Mouse (Mus musculus) erythroid progenitor cell, adult 5-6 weeks (primary cell): ENCODE data around the gene Cd63. TPM values are rescaled to one million over a fixed set of nuclear protein-coding genes. Genes with fewer than 3 reads are reported as not detected.
A peak's percentile ranks its signal among the peaks of the same experiment; 100 is the strongest.

Experiments used
- ATAC-seq: replicated peaks from 2 replicates; pipeline ENCODE4 v1.8.0; 2016; ENCODE audit warnings: moderate number of reproducible peaks, mild to moderate bottlenecking, moderate TSS enrichment, inconsistent platforms; ENCODE audit not compliant: poor library complexity, low FRiP score, severe bottlenecking
- total RNA-seq, 2 experiments: library from RNA; stranded (forward) in 1 of 2; stranded (reverse) in 1 of 2; fragments of 150-400 nt in 1 of 2; fragments of 186-747, 209-891 nt in 1 of 2; gene quantifications; 2 replicates each; pipeline versions ENCODE4 v1.2.3 to v1.2.4; 2015 to 2017; ENCODE audit warnings: low replicate concordance in 2 of 2

The Cd63 gene
- total RNA-seq, 2 experiments from 2014 or later: 28.4 to 57.4 TPM

DNA sequence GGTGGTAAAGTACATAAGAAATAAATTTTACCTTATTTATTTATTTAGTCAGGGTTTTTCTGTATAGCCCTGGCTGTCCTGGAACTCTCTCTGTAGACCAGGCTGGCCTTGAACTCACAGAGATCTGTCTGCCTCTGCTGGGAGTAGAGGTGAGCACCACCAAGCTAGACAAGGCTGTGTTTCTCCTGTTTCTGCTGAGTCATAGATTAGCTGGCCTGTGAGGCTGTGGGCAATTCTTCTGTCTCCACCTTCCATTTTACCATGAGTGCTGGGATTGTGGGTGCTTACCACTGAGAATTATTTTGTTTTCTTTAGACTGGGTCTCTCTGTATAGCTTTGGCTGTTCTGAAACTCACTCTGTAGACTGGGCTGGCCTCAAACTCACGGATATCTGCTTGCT, 620 bp downstream of the Cd63 start:
- ATAC-seq: no peak

DNA sequence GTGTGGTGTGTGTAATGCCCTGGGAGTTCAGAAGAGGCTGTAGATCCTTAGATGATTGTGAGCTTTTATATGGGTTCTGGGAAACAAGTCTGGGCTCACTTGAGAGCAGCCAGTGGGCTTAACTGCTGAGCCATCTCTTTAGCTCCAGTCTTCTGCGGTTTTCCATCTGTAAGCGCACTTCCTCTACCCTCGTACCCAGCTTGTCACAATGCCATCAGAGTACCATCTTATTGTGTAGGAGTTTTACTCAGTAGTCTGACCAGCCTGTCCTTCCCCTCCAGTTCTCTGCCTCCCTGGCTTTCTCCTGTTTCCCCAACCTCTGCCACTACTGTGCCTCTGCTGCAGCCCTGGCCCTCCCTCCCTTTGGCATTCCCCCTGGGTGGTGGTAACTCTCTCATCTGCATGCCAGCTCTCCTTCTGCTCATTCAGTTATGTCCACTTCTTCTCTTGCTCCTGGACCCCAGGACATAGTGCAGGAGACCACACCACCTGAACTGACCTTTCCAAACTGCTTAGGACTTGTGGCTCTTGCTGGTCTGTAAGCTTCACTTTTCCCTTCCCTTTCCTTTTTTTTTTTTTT, 1.7 kb downstream of the Cd63 start:
- ATAC-seq: no peak

- no peak for ATAC-seq
Measured at GRCm38 (mm10) chr10:128904812-128905211, 4.0 kb downstream of the Cd63 start.

- no peak for ATAC-seq
Measured at GRCm38 (mm10) chr10:128908778-128909448, 8.1 kb downstream of the Cd63 start.

GRCm38 (mm10) chr10:128909567-128910028, 8.8 kb downstream of the Cd63 start:
- no peak for ATAC-seq

GRCm38 (mm10) chr10:128910066-128910841, 9.5 kb downstream of the Cd63 start:
- no peak for ATAC-seq

DNA sequence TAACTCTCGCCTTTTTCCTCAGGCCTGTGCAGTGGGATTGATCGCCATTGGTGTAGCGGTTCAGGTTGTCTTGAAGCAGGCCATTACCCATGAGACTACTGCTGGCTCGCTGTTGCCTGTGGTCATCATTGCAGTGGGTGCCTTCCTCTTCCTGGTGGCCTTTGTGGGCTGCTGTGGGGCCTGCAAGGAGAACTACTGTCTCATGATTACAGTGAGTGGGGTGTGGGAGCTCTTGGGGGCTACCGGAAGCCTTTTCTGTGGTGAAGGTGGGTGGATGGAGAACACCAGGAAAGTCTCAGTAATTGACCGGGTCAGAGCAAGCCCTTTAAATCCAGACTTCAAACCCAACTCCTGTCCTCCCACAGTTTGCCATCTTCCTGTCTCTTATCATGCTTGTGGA, 10.6 kb downstream of the Cd63 start:
- no peak for ATAC-seq

- ATAC-seq: no peak
Measured at GRCm38 (mm10) chr10:128912268-128912667, 11.5 kb downstream of the Cd63 start.

DNA sequence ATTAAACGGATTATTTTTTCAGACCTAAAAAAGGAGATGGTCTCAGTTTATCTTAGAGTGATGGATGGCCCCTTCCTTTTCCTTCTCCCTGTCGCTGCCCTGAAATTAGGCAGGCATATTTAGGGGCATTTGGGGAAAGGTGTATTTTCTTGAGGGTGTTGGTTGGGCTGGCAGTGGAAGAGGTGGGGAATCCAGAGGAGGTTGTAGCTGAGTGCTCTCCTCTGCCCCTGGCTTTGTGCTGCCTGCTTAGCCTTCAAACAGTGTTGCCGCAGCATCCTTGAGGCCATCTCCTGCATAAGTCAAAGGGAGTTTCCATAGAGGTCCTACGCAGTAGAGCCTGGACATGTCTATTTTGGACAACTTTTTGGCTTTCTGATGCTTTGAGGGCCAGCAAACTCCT, 12.0 kb downstream of the Cd63 start:
- no peak for ATAC-seq

GRCm38 (mm10) chr10:128913219-128913618, 12.4 kb downstream of the Cd63 start:
- ATAC-seq: peak; percentile 66

DNA sequence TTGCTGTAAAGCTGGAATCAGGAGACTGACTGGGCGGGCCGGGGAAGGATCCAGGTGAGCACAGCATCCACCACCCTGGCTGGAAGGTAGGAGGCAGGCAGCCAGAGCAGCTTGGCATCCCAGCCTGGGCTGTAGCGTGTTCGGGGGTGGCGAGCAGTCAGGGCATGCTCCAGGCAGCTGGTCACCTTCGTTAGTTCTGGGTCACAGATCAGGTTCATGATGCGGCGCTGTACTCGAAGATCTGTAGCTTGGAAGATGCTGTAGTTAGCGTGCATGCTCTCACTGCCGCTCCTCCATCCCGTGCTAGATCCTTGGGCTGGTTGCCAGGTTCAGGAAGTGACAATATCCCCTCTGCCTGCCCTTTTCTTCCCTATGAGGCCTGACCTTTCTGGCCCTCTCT, 12.9 kb downstream of the Cd63 start:
- 0 out of 2 replicates have a peak, but pooled peaks have one; percentile 30 for ATAC-seq

- no peak for ATAC-seq
Measured at GRCm38 (mm10) chr10:128915550-128915949, 14.8 kb downstream of the Cd63 start.

DNA sequence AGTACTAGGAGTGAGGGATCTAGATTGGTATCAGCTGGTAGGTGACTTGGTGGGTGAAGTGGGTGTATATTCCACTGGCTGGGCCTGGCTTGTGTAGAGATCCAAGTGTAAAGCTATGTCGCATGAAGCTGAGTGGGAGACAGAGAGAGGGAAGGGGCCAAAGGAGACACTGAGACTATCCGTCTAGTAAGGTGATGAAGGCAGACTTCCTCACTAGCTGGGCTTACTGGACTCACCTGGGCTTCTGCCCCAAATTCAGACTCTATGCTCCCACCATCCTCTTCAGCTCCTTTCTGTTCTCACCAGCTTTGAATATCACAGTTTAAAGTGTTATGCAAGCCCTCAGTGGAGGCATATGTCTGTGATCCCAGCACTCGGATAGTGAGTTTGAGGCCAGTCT, 15.9 kb downstream of the Cd63 start:
- ATAC-seq: no peak

- no peak for ATAC-seq
Measured at GRCm38 (mm10) chr10:128917400-128917799, 16.6 kb downstream of the Cd63 start.

- ATAC-seq: no peak
Measured at GRCm38 (mm10) chr10:128918246-128918645, 17.5 kb downstream of the Cd63 start.

DNA sequence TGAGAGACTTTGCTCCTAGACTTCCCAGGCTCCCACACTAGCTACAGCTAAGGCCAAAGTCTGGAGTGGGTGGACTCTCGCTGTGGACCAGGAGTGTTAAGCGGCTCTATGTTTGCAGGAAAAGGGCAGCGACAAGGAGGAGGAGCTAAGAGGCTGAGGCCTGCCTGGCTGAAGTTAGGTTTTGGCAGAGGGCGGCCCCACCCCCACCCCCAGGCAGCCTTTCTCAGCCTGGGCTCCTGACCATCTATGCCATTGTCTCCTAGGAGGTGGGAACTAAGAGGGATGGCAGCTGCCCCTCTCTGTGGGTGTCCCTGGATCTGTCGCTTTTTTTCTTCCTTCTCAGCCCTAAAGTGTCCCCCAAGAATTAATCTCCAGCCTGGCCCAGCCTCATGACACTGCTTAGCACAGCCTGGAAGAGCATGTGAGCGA, 18.4 kb downstream of the Cd63 start:
- no peak for ATAC-seq

DNA sequence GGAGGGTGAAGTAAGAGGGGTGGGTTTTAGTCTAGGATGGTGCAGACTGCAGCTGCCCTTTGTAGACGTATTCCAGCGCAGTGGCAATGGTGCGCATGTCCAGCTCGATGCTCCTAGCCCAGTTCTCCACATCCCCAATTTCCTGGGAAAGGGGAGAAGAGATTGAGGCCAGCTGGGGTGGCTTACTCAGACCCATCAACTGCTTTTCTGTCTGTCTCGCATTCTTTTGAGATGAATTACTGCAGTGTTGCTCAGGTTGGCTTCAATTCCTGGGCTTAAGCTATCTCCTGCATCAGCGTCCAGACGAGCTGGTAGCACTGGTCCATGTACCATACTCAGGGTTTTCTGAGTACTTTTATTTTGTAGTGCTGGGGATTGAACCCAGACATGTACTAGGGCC, 19.2 kb downstream of the Cd63 start:
- ATAC-seq: no peak

- no peak for ATAC-seq
Measured at GRCm38 (mm10) chr10:128920736-128921161, 20.0 kb downstream of the Cd63 start.

- ATAC-seq: no peak
Measured at GRCm38 (mm10) chr10:128921251-128921650, 20.5 kb downstream of the Cd63 start.

- no peak for ATAC-seq
Measured at GRCm38 (mm10) chr10:128921883-128922821, 21.4 kb downstream of the Cd63 start.
